Mouse (Mus musculus): ENCODE data around the gene Efhd1.
A peak's percentile ranks its signal among the peaks of the same experiment; 100 is the strongest.

Gene Efhd1

DNA sequence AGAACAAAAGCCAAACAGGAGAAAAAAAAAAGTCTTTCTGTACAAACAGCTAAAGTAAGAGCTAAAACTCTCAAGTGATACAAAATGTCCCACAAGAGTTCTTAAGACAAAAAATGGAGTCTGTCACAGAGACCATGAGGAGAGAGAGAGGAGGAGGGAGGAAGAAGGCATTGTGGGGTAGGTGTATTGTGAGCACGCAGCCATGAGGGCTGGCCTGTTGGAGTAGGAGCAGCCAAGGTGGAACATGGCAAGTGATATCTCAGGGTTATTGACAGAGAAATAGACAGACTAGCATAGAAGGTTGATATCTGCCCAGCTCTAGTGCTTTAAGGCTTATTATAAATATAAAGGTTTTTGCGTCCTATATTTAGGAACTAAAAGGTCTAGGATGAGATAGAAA lies 48.5 kb downstream of the Efhd1 start:
- no peak for DNase-seq

GRCm38 (mm10) chr1:87313116-87313515 lies 49.0 kb downstream of the Efhd1 start:
- no peak for DNase-seq

DNA sequence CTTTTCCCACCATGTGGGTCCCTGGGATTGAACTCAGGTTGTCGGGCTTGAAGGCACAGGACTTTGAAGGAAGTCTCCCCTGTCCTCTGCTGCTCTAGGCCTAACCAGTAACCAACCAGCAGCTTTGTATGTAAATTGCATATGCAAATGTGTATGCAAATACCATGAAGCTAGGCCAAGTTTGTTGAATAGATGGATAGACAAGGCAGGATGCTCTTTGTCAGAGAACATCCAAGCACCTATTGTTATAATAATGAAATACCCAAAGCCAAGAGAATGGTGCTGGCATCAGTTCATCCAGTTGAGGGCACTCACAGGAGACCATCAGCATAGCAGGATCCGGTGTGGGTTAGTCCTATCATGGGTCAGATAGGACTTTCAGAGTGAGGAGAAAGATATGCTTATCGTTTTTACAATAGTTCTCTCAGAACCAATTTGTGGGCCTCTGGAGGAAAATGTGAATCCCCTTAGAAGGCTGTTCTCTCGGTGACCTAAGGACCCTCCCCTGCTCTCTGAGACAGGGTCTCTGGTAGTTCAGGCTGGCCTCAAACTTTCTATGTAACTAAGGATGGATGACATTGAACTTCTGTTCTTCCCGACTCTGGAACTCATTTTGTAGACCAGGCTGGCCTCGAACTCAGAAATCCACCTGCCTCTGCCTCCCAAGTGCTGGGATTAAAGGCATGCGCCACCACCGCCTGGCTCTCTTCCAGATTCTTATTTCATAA lies 49.8 kb downstream of the Efhd1 start:
- no peak for DNase-seq

DNA sequence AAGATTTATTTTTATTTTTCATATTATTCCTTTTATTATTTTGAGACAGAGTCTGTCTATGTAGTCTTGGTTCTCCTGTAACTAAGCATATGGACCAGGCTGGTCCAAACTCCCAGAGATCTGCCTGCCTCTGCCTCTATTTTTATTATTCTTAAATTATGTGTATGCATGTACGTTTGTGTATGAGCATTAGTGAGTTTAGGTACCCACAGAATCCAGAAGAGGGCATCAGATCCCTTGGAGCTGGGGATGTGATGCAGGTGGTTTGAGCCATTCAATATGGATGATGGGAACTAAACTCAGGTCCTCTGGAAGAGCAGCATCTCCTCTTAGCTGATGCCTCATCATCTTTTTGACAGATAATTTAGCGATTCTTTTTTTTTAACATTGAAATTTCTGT lies 51.3 kb downstream of the Efhd1 start:
- no peak for DNase-seq

DNA sequence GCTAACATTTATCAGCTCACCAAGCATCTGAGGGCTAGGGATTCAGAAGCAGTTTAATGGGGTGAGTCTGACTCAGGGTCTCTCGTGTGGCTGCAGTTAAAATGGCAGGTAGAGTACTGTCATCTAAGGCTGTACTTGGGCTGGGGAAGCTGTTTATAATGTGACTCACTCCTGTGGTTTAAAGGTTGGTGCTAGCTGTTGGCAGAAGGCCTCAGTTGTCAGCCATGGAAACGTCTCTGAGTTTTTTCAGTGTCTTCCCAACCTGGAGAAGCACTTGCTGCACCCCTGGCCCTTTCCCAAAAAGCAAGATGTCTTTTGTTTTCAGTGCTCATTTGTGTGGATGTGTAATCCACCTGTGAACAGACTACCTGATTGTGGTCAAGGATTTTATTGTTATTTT lies 51.7 kb downstream of the Efhd1 start:
- no peak for DNase-seq

DNA sequence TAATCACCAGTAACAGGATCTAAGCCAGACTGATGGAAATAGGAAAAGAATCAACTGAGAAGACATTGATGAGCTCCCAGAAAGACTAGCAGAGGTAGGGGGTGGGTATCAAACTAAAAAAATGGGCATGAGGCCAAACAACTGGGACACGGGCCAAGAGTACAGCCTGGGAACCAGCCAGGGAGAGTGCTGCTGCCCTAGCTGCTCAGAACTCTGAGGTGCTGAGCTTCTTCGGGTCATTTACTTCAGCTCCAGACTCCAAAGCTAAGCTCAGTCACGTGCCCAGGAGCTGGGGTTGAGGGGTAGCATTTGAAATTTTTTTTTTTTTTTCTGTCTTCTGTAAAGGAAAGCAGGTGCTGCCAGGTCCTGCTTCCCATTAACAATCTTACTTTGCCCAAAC lies 52.5 kb downstream of the Efhd1 start:
- DNase-seq, result peak; percentile 18

GRCm38 (mm10) chr1:87321071-87321470 lies 56.9 kb downstream of the Efhd1 start:
- no peak for DNase-seq

- no peak for DNase-seq
These were observed 58.6 kb downstream of the Efhd1 start for GRCm38 (mm10) chr1:87322778-87323177.

DNA sequence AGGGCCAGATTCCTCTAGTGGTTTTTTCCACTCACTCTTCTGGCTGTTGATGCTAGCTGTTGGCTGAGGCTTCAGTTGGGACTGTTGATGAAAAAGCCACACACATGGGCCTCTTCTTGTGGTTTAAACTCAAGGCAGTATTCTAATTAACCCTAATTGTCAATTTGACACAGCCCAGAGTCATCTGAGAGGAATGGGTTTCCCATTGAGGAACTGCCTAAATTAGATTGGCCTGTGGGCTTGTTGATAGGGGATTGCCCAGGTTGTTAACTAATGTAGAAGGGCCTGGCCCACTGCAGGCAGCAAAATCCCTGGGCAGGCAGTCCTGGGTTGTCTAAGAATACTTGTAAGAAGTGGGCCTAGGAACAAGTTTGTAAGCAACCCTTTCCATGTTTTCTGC lies 60.5 kb downstream of the Efhd1 start:
- DNase-seq, result no peak

- DNase-seq, result peak; percentile 96
These were observed 62.6 kb downstream of the Efhd1 start, which contains the start of gene Gigyf2 for GRCm38 (mm10) chr1:87326742-87327163. Gene Gigyf2, plus strand, starts transcription at chr1:87326998.

- DNase-seq, result peak; percentile 20
These were observed 63.1 kb downstream of the Efhd1 start for GRCm38 (mm10) chr1:87327165-87327861.

GRCm38 (mm10) chr1:87331774-87332173 lies 67.6 kb downstream of the Efhd1 start:
- no peak for DNase-seq

GRCm38 (mm10) chr1:87350576-87350975 lies 86.4 kb downstream of the Efhd1 start:
- no peak for DNase-seq

- DNase-seq, result no peak
These were observed 96.1 kb downstream of the Efhd1 start for GRCm38 (mm10) chr1:87360276-87360675.

Data from right cerebral cortex, adult 18-20 months (tissue).